Mouse (Mus musculus) CD4-positive, CD25-positive, alpha-beta regulatory T cell, adult 2 months (primary cell): ENCODE results near the gene Olfr684.

Source experiments
- DNase-seq: peaks from one replicate; pipeline ENCODE4 v3.0.0-alpha.2; 2012; ENCODE audit warnings: low read depth, low spot score

The Olfr684 gene

DNA sequence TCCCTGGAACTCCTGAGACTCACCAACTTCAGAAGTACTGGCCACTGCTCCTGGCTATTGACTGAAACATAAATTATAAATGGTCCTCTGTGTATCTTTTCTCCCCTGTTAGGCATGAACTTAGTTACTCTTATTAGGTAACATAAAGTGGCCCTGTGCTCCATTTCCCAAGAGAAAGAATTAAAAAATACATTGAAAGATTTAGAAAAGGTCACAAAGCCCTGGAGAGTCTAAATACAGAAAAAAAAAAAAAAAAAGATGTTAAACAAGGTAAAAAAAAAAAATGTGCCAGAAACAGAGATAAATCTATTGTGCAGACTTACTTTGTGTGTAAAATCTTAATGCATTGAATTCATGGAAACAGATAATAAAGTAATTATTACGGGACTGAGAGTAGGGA lies at the start of gene Olfr684:
Gene Olfr684, minus strand, starts transcription at position 101 of the 400 bp plus-strand sequence.
- no peak for DNase-seq

DNA sequence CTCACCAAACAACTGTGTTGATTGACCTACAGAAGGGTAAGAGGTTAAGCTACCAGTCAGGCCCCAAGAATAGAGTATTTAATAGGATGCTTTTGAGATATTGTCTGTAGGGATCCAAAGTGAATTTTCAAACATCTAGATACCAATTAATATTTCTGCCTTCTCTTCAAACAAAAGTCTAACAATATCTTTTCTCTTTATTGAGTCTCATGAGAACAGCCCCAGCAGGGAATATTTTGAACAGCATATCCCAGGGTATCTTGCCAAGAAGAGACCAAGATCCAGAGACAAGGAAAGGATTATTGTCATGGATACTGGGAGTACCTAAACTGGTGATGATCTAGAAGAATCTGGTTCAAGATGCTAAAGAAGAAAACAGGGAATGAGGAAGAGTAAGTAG lies 43.9 kb upstream of the Olfr684 start, which contains the start of gene Olfr686:
Gene Olfr686, minus strand, starts transcription at position 101 of the 400 bp plus-strand sequence.
- DNase-seq = no peak

DNA sequence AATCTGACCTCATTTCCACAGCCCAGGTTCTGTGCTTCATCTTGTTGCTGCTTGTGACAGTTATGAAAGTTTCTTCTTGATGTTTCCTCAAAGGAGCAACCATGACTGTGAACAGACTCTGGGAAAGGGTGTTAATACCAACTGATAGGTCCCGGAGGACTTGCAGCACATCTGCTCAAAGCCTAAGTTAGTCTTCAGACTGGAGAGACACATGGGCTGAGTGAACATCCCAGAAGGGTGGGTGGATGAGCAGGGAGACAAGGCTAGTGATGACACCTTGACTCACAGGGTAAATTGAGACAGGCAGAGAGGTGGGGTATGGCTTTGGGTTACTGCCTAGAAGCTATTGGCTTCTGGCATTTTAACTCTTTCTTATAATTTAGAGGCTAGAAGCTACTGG lies 22.5 kb upstream of the Olfr684 start, which contains the start of gene Olfr685:
Gene Olfr685, minus strand, starts transcription at position 101 of the 400 bp plus-strand sequence.
- DNase-seq = no peak

DNA sequence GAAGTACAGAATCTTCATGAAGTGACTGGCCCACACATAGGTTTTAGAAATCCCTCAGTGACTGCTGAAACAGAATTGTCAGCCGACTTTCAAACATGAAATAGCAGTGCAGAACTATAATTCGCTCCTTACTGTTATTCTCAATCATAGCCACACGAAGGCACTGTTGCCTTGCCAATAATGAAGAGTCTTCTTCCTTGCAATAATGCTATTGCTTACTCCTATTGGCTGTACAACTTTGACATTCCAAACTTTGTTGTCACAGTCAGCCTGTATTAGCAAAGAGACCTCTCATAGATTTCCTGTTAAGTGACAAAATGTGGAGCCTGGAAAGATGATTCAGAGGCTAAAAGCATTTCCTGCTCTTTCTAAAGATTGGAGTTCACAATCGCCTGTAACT lies 7.3 kb upstream of the Olfr684 start:
- DNase-seq = no peak

DNA sequence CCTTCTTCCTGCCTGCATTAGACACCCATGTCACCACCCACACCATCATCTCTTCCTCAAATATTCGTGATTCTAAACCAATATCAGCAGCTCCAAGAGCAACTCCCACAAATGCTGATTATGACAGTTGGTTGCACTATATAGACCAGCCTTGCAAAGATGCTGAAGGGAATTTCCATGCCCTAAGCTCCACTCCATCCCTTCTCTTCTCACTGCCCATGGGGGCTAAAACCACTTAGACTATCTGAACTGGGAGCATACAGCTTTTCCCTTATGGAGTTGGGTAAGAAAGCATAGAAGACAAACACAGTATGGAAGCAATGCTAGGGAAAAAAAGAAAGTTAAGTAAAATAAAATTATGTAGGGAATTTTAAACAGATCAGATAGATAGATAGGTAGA lies 16.5 kb downstream of the Olfr684 start, which contains the start of gene Olfr683:
Gene Olfr683, minus strand, starts transcription at position 101 of the 400 bp plus-strand sequence.
- no peak for DNase-seq

DNA sequence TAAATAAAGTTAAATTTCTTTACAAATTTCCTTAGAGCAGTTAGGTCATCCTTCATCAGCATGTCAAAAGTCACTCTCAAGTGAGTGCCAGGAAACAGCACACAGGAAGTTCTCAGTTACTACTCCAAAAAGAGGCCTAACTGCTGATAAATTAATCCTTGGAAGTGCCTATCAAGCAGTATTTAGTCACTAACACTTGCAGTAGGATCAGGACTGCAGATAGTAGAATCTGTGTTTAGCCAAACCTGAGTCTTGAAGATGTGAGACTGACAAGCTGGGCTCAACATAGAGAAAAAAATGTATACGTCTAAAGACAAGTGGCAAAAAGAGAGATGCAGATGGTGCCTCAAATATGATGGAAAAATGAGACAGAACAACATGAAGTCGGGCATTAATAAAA lies 22.2 kb downstream of the Olfr684 start:
- no peak for DNase-seq

DNA sequence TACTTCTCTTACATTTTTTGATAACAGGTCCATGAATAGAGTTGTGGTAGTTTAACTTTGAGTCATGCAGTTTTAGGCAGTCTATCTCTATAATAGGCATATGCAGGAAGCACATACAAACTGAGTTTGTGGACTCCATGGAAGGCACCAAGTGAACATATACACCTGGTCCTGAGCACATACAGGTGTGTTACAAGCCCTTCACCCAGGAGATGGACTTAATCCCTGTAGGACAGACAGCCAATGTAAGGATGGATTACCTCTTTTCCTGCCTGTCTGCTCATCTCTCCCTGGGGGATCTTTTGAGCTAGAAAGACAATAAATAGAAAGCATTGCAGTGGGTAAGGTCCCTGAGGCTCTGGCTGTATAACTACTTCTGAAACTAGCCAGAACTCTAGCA lies 46.9 kb downstream of the Olfr684 start, which contains the start of gene Olfr681:
Gene Olfr681, plus strand, starts transcription at position 301 of the 400 bp plus-strand sequence.
- no peak for DNase-seq
